Mouse (Mus musculus) lung, adult 2 months (tissue): ENCODE measurements around the gene Arhgef28.

Experiments
- CTCF ChIP-seq: fragments of 200-500 bp; IDR thresholded peaks from 2 replicates; pipeline ENCODE4 v1.5.1; 2011; ENCODE audit warnings: mild to moderate bottlenecking, low read length, control low read depth; ENCODE audit not compliant: insufficient read depth
- POLR2A ChIP-seq: fragments of 200-500 bp; IDR thresholded peaks from 2 replicates; pipeline ENCODE4 v1.6.1; 2011; ENCODE audit warnings: low read depth, mild to moderate bottlenecking, control low read depth, low read length, borderline replicate concordance; ENCODE audit errors: extremely low read depth

GRCm38 (mm10) chr13:97876450-97876849 is 329.8 kb downstream of the Arhgef28 start:
- no peak for TF ChIP-seq CTCF
- TF ChIP-seq POLR2A: no peak
